Mouse (Mus musculus) Patski (cell line): Measurements from ENCODE around the gene Trabd2b. TPM values are rescaled to one million over a fixed set of nuclear protein-coding genes. Genes with fewer than 3 reads are reported as not detected.
A peak's percentile ranks its signal among the peaks of the same experiment; 100 is the strongest.

Experiments used
- ATAC-seq: fragments of 100-300 bp; one replicate; pipeline ENCODE4 v1.8.0; 2021
- CTCF ChIA-PET: fragments of 350-600 bp; sonication (Branson Sonifier 250); formaldehyde crosslinking; loops from one replicate; lab custom pipeline; 2022; ENCODE audit warnings: inconsistent platforms; lab: Charles Lee
- POLR2A ChIA-PET: fragments of 350-600 bp; sonication (Branson Sonifier 250); formaldehyde crosslinking; loops from one replicate; lab custom pipeline; 2022; ENCODE audit warnings: antibody characterized with exemption, inconsistent platforms; lab: Charles Lee
- DNase-seq: peaks from one replicate; pipeline ENCODE4 v3.0.0-alpha.2; 2011; ENCODE audit warnings: low read depth, low spot score
- H3K27me3 ChIP-seq: fragments of 371-371 bp; one replicate; pipeline ENCODE4 v1.5.1; 2021
- CTCF ChIP-seq: fragments of 100-300 bp; IDR thresholded peaks from one replicate; pipeline ENCODE4 v1.5.1; 2021
- in situ Hi-C: fragments of 300-500 bp; cut with MboI; formaldehyde crosslinking; loops from 3 replicates; pipeline ENCODE4 v1.11.1; 2018; ENCODE audit warnings: low pct_unique_long_range_greater_than_20kb, mixed read lengths
- polyA plus RNA-seq: library from polyadenylated mRNA; unstranded; gene quantifications from one replicate; pipeline ENCODE4 v1.2.3, GENCODE M21; 2021

Gene Trabd2b
- polyA plus RNA-seq, 1 experiment from 2014 or later, result 0.63 TPM

GRCm38 (mm10) chr4:114643679-114644208, 237.2 kb downstream of the Trabd2b start:
- POLR2A ChIA-PET, result no interaction called here

DNA sequence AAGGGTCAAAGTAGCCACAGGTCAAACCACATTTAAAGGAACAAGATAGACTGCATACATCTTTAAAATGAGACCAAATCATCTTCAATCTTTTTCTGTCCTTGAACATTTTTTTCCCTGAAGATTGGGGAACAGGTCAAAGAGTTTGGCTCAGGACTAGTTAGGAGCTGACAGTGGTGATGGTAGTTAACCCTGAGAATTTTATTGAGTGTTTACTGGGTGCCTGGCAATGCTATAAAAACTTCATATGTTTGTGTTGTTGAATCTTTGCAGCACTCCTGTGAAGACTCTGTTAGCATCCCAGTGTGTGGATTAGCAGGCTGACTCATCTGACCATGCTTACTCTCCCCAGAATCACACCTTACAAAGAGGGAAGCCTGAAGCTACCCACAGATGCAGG, 238.8 kb downstream of the Trabd2b start:
- TF ChIP-seq CTCF, result no peak
- CTCF ChIA-PET, result interaction anchor here (0.8 to 3.4 kb wide), 4 partner anchors 9 to 23 kb away, joined by 3 to 20 read pairs (median 4); no protein-coding TSS in a partner anchor
- in situ Hi-C loops, result loop anchor here (5.0 kb wide), 1 partner anchor 302 kb away; no protein-coding TSS in a partner anchor
- ATAC-seq (no peak), DNase-seq (no peak)
- H3K27me3 ChIP-seq, result peaks cover 3% of the 10 kb centered on the region
- POLR2A ChIA-PET, result no interaction called here

More at GRCm38 (mm10) chr4:114643679-114644208, 237.2 kb downstream of the Trabd2b start:
- in situ Hi-C loops, result no loop called here
- DNase-seq (no peak), ATAC-seq (no peak)
- CTCF ChIA-PET, result no interaction called here
- TF ChIP-seq CTCF, result no peak
- peaks cover 3% of the 10 kb centered on the region for H3K27me3 ChIP-seq

GRCm38 (mm10) chr4:114646825-114647681, 240.5 kb downstream of the Trabd2b start:
- H3K27me3 ChIP-seq, result peaks cover 3% of the 10 kb centered on the region
- TF ChIP-seq CTCF, result no peak
- POLR2A ChIA-PET, result no interaction called here
- CTCF ChIA-PET, result interaction anchor here (1.3 to 3.4 kb wide), 4 partner anchors 8 to 294 kb away, joined by 3 to 20 read pairs (median 4); no protein-coding TSS in a partner anchor
- no peak for ATAC-seq
- in situ Hi-C loops, result loop anchor here (5.0 kb wide), 1 partner anchor 300 kb away; no protein-coding TSS in a partner anchor
- no peak for DNase-seq

GRCm38 (mm10) chr4:114647689-114648088, 241.2 kb downstream of the Trabd2b start:
- peak; percentile 92 for TF ChIP-seq CTCF
- peaks cover 3% of the 10 kb centered on the region for H3K27me3 ChIP-seq
- DNase-seq, result no peak
- POLR2A ChIA-PET, result no interaction called here
- ATAC-seq, result peak; percentile 74
- CTCF ChIA-PET, result interaction anchor here (1.0 to 3.4 kb wide), 7 partner anchors 8 to 299 kb away, joined by 3 to 20 read pairs (median 4); no protein-coding TSS in a partner anchor
- in situ Hi-C loops, result loop anchor here (5.0 kb wide), 1 partner anchor 300 kb away; no protein-coding TSS in a partner anchor

- ChIA-PET POLR2A (no interaction called here), CTCF (interaction anchor here (1.0 to 3.4 kb wide), 5 partner anchors 9 to 299 kb away, joined by 3 to 20 read pairs (median 5); no protein-coding TSS in a partner anchor)
- in situ Hi-C loops, result loop anchor here (5.0 kb wide), 1 partner anchor 299 kb away; no protein-coding TSS in a partner anchor
- H3K27me3 ChIP-seq, result peaks cover 3% of the 10 kb centered on the region
- TF ChIP-seq CTCF, result no peak
- DNase-seq, result no peak
- ATAC-seq, result no peak
Observed at GRCm38 (mm10) chr4:114648532-114649074, 242.1 kb downstream of the Trabd2b start.

DNA sequence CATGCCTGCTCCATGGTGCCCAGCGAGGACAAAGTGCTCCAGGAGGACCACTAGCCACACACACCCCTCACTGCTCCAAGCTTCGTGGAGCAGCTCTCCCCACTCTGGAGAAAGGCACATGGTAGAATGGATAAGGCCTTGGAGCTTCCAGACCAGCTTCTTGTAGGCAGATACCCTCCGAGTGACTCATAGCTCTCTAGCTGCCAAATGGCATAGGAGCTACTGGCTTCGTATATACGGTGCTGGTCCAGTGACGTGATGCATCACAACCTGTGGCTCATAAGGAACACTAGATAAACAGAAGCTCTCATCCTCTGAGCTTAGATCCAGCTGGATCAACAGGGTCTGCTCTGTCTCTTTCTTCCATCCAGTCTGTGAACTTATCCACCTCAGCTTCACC, 244.0 kb downstream of the Trabd2b start:
- CTCF ChIA-PET, result interaction anchor here (1.0 to 2.2 kb wide), 5 partner anchors 9 to 297 kb away, joined by 3 to 6 read pairs (median 5); no protein-coding TSS in a partner anchor
- TF ChIP-seq CTCF, result no peak
- ATAC-seq (no peak), DNase-seq (no peak)
- peaks cover 3% of the 10 kb centered on the region for H3K27me3 ChIP-seq
- in situ Hi-C loops, result no loop called here
- POLR2A ChIA-PET, result no interaction called here

- ATAC-seq, result no peak
- no peak for TF ChIP-seq CTCF
- ChIA-PET CTCF (interaction anchor here (1.2 to 2.2 kb wide), 3 partner anchors 14 to 296 kb away, joined by 5 to 6 read pairs (median 5); no protein-coding TSS in a partner anchor), POLR2A (no interaction called here)
- no peak for DNase-seq
- peaks cover 3% of the 10 kb centered on the region for H3K27me3 ChIP-seq
- in situ Hi-C loops, result no loop called here
Observed at GRCm38 (mm10) chr4:114651007-114651406, 244.5 kb downstream of the Trabd2b start.

DNA sequence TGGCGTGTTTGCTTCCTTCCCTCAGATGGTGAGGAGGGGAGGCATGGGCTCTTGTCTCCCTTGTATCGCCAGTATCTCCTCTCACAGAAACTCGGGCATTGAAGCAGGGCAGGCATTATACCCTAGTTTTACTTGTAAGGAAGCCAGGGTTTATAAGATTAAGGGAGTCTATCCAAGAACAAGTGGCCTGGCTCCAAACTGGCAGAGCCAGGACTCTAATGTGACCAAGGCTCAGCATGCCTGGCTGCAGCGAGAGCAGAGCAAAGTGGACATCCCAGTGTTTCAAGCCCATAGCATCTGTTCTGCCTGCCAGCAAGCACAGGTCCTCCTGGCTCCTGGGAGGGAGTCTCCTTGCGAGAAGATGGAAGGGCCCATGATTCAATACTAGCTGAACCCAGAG, 245.1 kb downstream of the Trabd2b start:
- no peak for DNase-seq

DNA sequence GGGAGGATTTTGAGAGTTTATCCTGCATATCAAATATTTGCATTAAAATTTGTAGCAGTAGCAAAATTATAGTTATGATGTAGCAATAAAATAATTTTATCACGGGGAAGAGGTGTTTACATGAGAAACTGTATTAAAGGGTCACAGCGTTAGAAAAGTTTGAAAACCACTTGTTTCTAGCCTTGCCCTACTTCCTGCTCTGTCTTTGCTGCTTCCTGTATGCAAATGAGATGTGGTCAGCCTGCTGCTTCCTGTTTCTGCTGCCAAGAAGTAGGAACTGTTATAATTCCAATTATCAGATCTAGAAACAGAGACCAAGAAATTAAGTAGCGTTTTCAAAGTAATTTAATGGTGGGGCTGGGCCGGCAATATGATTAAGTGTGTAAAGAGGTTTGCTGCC, 245.9 kb downstream of the Trabd2b start:
- DNase-seq (no peak), ATAC-seq (no peak)
- TF ChIP-seq CTCF, result no peak
- in situ Hi-C loops, result no loop called here
- CTCF ChIA-PET, result no interaction called here
- H3K27me3 ChIP-seq, result peaks cover 3% of the 10 kb centered on the region
- POLR2A ChIA-PET, result no interaction called here

More for the DNA sequence above, 245.1 kb downstream of the Trabd2b start:
- POLR2A ChIA-PET, result no interaction called here
- no peak for TF ChIP-seq CTCF
- peaks cover 3% of the 10 kb centered on the region for H3K27me3 ChIP-seq
- in situ Hi-C loops, result no loop called here
- CTCF ChIA-PET, result no interaction called here
- ATAC-seq, result no peak

- no peaks in the 10 kb centered on the region for H3K27me3 ChIP-seq
- ChIA-PET POLR2A (no interaction called here), CTCF (interaction anchor here (1.1 to 1.5 kb wide), 3 partner anchors 9 to 289 kb away, joined by 4 to 5 read pairs (median 4); partner anchors contain the start of gene Foxd2)
- no peak for TF ChIP-seq CTCF
- DNase-seq, result no peak
- no peak for ATAC-seq
- in situ Hi-C loops, result no loop called here
Observed at GRCm38 (mm10) chr4:114657933-114658332, 251.4 kb downstream of the Trabd2b start.
